Mouse (Mus musculus): ENCODE measurements around the gene Ndufs2. TPM values are rescaled to one million over a fixed set of nuclear protein-coding genes. Genes with fewer than 3 reads are reported as not detected.
A peak's percentile ranks its signal among the peaks of the same experiment; 100 is the strongest.

The Ndufs2 gene
- polyA plus RNA-seq, 1 experiment from 2014 or later: 219 TPM

DNA sequence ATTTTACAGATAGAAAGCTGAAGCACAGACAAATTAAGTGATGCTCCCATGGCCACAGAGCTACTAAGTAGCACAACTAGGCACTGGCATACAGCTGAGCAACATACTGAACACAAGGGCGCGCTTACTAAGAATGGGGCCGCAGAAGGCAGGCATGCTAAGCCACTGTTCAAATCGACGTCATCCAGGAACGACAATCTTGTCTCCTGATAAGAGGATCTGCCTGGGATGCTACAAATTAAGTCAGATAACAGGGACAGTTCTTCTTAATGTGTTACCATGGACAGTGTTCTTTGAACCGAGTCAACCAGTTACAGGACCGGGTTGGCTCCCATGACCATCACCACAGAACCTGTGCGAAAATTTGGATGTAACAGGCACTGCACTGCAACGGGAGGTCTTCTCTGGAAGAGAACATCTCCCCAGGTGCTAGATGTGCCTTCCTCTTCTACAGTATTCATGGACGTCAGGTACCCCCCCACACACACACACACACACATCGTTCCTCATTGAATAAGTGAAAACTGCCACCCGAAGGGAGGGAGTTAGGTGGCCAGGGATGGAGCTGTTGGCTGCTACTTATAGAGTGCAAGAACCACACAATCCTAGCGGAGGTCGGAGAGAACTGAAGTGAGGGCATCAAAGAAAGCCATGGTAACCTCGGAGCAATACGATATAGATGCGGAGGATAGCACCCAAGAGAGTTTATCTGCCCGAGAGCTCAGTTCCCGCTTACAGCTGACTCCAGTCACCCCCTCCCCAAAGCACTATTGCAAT lies 56.0 kb downstream of the Ndufs2 start:
- H3K4me3 ChIP-seq (ENCODE audit: low read depth, low read length): peak overlapping the region; percentile 52
- H3K4me2 ChIP-seq (replicated peaks; ENCODE audit: low read depth, low read length): peak overlapping the region; percentile 95
- H3K9ac ChIP-seq (replicated peaks; ENCODE audit: low read depth, low read length): no peak overlapping the region; the same call in 1 of the 2 replicates
- peaks cover 20% of the 10 kb centered on the region for H3K4me1 ChIP-seq (ENCODE audit: control insufficient read depth, insufficient read depth, low read length)
- H3K9me3 ChIP-seq (ENCODE audit: control insufficient read depth, low read depth, low read length): no peaks in the 10 kb centered on the region
- 11% methylated on average over 20 of the region's 20 CpGs for WGBS
- H3K27ac ChIP-seq (ENCODE audit: low read length): no peak overlapping the region
- no peak; the same call in 1 of the 2 replicates for ATAC-seq (ENCODE audit: insufficient number of reproducible peaks, insufficient read depth, low FRiP score, low read depth)
- H3K36me3 ChIP-seq (ENCODE audit: control insufficient read depth, insufficient read depth, low read length): no peaks in the 10 kb centered on the region
- H3K27me3 ChIP-seq (ENCODE audit: control insufficient read depth, insufficient read depth, low read length): peaks cover 18% of the 10 kb centered on the region

GRCm38 (mm10) chr1:171193911-171194830 lies 57.0 kb downstream of the Ndufs2 start:
- no peak overlapping the region for H3K9ac ChIP-seq (replicated peaks; ENCODE audit: low read depth, low read length)
- no peak overlapping the region for H3K27ac ChIP-seq (ENCODE audit: low read length)
- H3K4me1 ChIP-seq (ENCODE audit: control insufficient read depth, insufficient read depth, low read length): peaks cover 28% of the 10 kb centered on the region
- H3K36me3 ChIP-seq (ENCODE audit: control insufficient read depth, insufficient read depth, low read length): no peaks in the 10 kb centered on the region
- no peak overlapping the region for H3K4me3 ChIP-seq (ENCODE audit: low read depth, low read length)
- no peak for ATAC-seq (ENCODE audit: insufficient number of reproducible peaks, insufficient read depth, low FRiP score, low read depth)
- peak overlapping the region; percentile 39 for H3K4me2 ChIP-seq (replicated peaks; ENCODE audit: low read depth, low read length)
- no peaks in the 10 kb centered on the region for H3K9me3 ChIP-seq (ENCODE audit: control insufficient read depth, low read depth, low read length)
- WGBS: 24% methylated on average over 11 of the region's 11 CpGs
- peaks cover 18% of the 10 kb centered on the region for H3K27me3 ChIP-seq (ENCODE audit: control insufficient read depth, insufficient read depth, low read length)

- H3K27ac ChIP-seq (ENCODE audit: low read length): no peak overlapping the region; the same call in 1 of the 2 replicates
- peak overlapping the region; percentile 39 for H3K4me2 ChIP-seq (replicated peaks; ENCODE audit: low read depth, low read length)
- no peak for ATAC-seq (ENCODE audit: insufficient number of reproducible peaks, insufficient read depth, low FRiP score, low read depth)
- peak overlapping the region; percentile 11; the same call in 1 of the 2 replicates for H3K4me3 ChIP-seq (ENCODE audit: low read depth, low read length)
- H3K9me3 ChIP-seq (ENCODE audit: control insufficient read depth, low read depth, low read length): no peaks in the 10 kb centered on the region
- H3K27me3 ChIP-seq (ENCODE audit: control insufficient read depth, insufficient read depth, low read length): peaks cover 18% of the 10 kb centered on the region
- H3K36me3 ChIP-seq (ENCODE audit: control insufficient read depth, insufficient read depth, low read length): no peaks in the 10 kb centered on the region
- peaks cover 33% of the 10 kb centered on the region for H3K4me1 ChIP-seq (ENCODE audit: control insufficient read depth, insufficient read depth, low read length)
- H3K9ac ChIP-seq (replicated peaks; ENCODE audit: low read depth, low read length): no peak overlapping the region
- WGBS: 6% methylated on average over 18 of the region's 18 CpGs
These were observed 57.9 kb downstream of the Ndufs2 start for GRCm38 (mm10) chr1:171193093-171193840.

DNA sequence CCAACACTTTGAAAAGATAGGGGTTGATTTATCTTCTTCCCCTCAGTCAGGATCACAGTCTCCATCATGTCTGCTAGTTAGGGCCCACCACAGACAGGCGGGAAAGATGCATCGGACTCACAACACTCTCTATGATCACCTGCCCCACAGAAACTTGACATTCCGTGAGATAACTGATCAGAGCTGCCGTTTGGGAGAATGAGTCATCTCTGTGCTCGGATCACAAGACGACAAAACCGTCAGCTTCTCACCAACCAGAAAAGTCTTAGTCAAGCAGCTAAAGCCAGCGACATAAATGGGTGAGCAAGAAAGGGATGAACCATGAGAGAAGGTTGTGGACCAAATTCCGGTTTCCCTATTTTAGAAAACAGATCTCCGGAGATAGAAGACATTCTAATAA lies 58.9 kb downstream of the Ndufs2 start:
- H3K36me3 ChIP-seq (ENCODE audit: control insufficient read depth, insufficient read depth, low read length): no peaks in the 10 kb centered on the region
- no peak overlapping the region for H3K4me2 ChIP-seq (replicated peaks; ENCODE audit: low read depth, low read length)
- no peak for ATAC-seq (ENCODE audit: insufficient number of reproducible peaks, insufficient read depth, low FRiP score, low read depth)
- no peaks in the 10 kb centered on the region for H3K9me3 ChIP-seq (ENCODE audit: control insufficient read depth, low read depth, low read length)
- no peak overlapping the region for H3K9ac ChIP-seq (replicated peaks; ENCODE audit: low read depth, low read length)
- peaks cover 18% of the 10 kb centered on the region for H3K27me3 ChIP-seq (ENCODE audit: control insufficient read depth, insufficient read depth, low read length)
- 49% methylated on average over 10 of the region's 10 CpGs for WGBS
- H3K4me1 ChIP-seq (ENCODE audit: control insufficient read depth, insufficient read depth, low read length): peaks cover 33% of the 10 kb centered on the region
- H3K4me3 ChIP-seq (ENCODE audit: low read depth, low read length): no peak overlapping the region
- H3K27ac ChIP-seq (ENCODE audit: low read length): no peak overlapping the region

GRCm38 (mm10) chr1:171190832-171191231 lies 60.4 kb downstream of the Ndufs2 start:
- Histone ChIP-seq H3K9me3 (ENCODE audit: control insufficient read depth, low read depth, low read length) (no peaks in the 10 kb centered on the region), H3K27me3 (ENCODE audit: control insufficient read depth, insufficient read depth, low read length) (peaks cover 13% of the 10 kb centered on the region), H3K4me3 (ENCODE audit: low read depth, low read length) (no peak overlapping the region), H3K27ac (ENCODE audit: low read length) (no peak overlapping the region), H3K36me3 (ENCODE audit: control insufficient read depth, insufficient read depth, low read length) (no peaks in the 10 kb centered on the region), H3K4me2 (replicated peaks; ENCODE audit: low read depth, low read length) (no peak overlapping the region), H3K9ac (replicated peaks; ENCODE audit: low read depth, low read length) (no peak overlapping the region), H3K4me1 (ENCODE audit: control insufficient read depth, insufficient read depth, low read length) (peaks cover 32% of the 10 kb centered on the region)
- 94% methylated on average over 9 of the region's 9 CpGs for WGBS
- no peak for ATAC-seq (ENCODE audit: insufficient number of reproducible peaks, insufficient read depth, low FRiP score, low read depth)

DNA sequence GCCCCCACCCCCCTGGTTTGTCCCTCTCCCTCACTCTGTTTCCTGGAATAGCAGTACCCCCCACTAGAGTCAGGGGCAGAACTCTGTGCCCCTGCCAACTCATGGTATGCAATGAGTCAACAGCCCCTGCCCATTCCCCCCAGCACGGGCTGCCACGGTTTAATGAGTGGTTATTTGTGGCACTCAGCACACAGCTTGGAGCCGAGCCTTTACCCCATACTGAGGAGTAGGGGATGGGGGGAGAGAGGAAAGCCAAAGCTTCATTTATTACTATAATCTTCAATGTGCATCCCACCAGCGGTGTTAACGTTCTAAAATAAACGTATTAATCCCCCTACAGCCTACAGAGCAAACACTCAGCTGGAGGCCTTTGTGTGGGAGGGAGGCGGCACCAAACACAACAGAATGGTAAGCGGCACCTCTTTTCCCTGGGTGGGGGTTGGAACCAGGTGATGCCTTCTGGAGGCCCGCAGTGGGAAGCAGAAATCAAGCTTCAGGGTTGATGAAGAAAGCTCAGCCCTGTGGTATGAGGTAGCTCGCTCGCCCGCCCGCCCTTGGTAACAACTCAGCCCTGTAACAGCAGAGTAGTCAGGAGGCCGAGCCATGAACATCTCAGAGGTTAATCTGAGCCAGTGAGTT lies 61.6 kb downstream of the Ndufs2 start:
- H3K4me1 ChIP-seq (ENCODE audit: control insufficient read depth, insufficient read depth, low read length): peaks cover 29% of the 10 kb centered on the region
- peaks cover 6% of the 10 kb centered on the region; the same call in 1 of the 2 replicates for H3K27me3 ChIP-seq (ENCODE audit: control insufficient read depth, insufficient read depth, low read length)
- ATAC-seq (ENCODE audit: insufficient number of reproducible peaks, insufficient read depth, low FRiP score, low read depth): 0 out of 2 replicates have a peak, but pooled peaks have one; percentile 47
- peak overlapping the region; percentile 26; the same call in 1 of the 2 replicates for H3K4me2 ChIP-seq (replicated peaks; ENCODE audit: low read depth, low read length)
- H3K36me3 ChIP-seq (ENCODE audit: control insufficient read depth, insufficient read depth, low read length): no peaks in the 10 kb centered on the region
- H3K9ac ChIP-seq (replicated peaks; ENCODE audit: low read depth, low read length): no peak overlapping the region
- H3K27ac ChIP-seq (ENCODE audit: low read length): peak overlapping the region; percentile 69
- H3K9me3 ChIP-seq (ENCODE audit: control insufficient read depth, low read depth, low read length): no peaks in the 10 kb centered on the region
- WGBS: 36% methylated on average over 14 of the region's 14 CpGs
- H3K4me3 ChIP-seq (ENCODE audit: low read depth, low read length): no peak overlapping the region

DNA sequence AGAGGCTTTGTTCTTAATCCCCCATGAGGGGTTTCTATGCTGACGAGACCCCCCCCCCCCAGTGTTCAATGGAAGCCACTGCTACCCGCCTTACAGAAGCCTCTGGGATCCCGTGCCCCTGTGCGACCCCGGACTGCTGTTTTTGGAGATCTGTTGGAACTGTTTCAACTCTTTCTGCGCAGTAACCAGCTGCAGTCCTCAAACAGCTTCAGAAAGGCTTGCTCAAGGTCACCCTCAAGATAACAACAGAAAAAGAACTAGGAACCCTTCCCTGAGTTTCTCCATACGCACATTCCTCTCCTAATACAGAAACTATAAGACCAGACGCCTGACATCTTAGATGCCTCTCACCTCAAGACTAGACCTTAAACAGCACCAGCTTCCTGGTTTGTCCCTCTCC lies 62.1 kb downstream of the Ndufs2 start:
- no peak overlapping the region for H3K4me3 ChIP-seq (ENCODE audit: low read depth, low read length)
- H3K27ac ChIP-seq (ENCODE audit: low read length): peak overlapping the region; percentile 69
- no peaks in the 10 kb centered on the region for H3K36me3 ChIP-seq (ENCODE audit: control insufficient read depth, insufficient read depth, low read length)
- no peaks in the 10 kb centered on the region for H3K9me3 ChIP-seq (ENCODE audit: control insufficient read depth, low read depth, low read length)
- H3K9ac ChIP-seq (replicated peaks; ENCODE audit: low read depth, low read length): no peak overlapping the region
- WGBS: 10% methylated on average over 8 of the region's 8 CpGs
- H3K4me2 ChIP-seq (replicated peaks; ENCODE audit: low read depth, low read length): peak overlapping the region; percentile 26; the same call in 1 of the 2 replicates
- ATAC-seq (ENCODE audit: insufficient number of reproducible peaks, insufficient read depth, low FRiP score, low read depth): 0 out of 2 replicates have a peak, but pooled peaks have one; percentile 20
- H3K4me1 ChIP-seq (ENCODE audit: control insufficient read depth, insufficient read depth, low read length): peaks cover 24% of the 10 kb centered on the region
- peaks cover 4% of the 10 kb centered on the region; the same call in 1 of the 2 replicates for H3K27me3 ChIP-seq (ENCODE audit: control insufficient read depth, insufficient read depth, low read length)

Data from stomach, embryonic 14.5 days (tissue).